Mouse (Mus musculus): ENCODE results near the gene Macrod2.

DNA sequence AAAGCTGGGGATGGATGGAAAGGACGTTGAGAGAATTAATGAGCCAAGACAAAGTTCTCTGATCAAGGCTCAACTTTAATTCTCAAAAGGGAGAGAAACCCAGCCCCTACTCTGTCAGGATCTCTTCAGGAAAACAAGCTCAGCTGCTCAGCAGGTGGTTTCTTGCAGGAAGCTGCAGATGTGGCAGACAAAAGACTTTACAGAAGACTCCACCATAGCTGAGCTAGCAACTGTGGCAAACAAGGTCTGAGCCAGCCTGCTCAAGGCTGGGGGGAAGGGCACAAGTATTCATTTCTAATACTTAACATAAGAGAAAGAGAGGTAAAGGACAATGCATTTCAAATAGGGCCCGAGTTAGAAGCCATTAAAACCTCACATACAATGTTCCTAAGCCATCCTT, 1013.7 kb downstream of the Macrod2 start:
- TF ChIP-seq EP300 (IDR thresholded peaks at IDR 0.05) (no peak), CTCF (IDR thresholded peaks at IDR 0.05) (no peak)

Data from lung, postnatal 0 days (tissue).